Mouse (Mus musculus): ENCODE measurements around the gene Celf1. TPM values are rescaled to one million over a fixed set of nuclear protein-coding genes. Genes with fewer than 3 reads are reported as not detected.

Celf1 gene
- polyA plus RNA-seq, 1 experiment from 2014 or later, result 78.1 TPM

DNA sequence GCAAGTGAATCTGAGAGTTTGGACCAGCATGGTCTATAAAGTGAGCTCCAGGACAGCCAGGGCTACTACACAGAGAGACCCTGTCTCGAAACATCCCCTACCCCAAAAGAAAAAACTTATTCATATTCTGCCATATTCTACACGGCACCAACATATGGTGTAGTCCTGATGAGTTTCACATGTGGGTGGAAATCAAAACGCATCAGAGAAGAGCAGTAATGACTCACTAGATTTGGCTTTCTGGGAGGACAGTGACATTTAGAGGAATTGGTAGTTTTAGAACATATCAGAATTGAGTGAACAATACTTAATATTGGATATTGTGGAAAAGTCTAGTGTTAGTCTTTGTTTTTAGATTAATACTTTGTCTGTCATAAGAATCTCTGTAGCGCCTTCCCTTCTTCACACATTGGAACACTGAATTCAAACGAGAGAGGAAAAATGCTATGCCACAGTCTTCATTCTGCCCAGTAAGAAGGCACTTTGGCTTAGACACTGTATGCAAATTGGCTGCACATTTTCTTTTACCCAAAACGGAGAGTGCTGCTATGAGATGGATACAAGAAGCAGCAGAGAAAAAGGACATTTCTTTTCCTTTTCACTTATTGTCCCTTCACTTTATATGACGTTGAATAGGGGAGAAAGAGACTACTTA is 35.1 kb downstream of the Celf1 start:
- H3K4me3 ChIP-seq (ENCODE audit: low read depth, low read length), result no peak overlapping the region
- no peak overlapping the region for H3K4me2 ChIP-seq
- no peaks in the 10 kb centered on the region for H3K9me3 ChIP-seq (ENCODE audit: control insufficient read depth, low read length)
- no peaks in the 10 kb centered on the region for H3K27me3 ChIP-seq (replicated peaks; ENCODE audit: control insufficient read depth, insufficient read depth, low read length)
- no peak for ATAC-seq (replicated peaks; ENCODE audit: low FRiP score)
- H3K4me1 ChIP-seq (replicated peaks; ENCODE audit: control insufficient read depth, insufficient read depth, low read length), result no peaks in the 10 kb centered on the region
- H3K36me3 ChIP-seq (ENCODE audit: control insufficient read depth, insufficient read depth, low read length), result no peaks in the 10 kb centered on the region; the same call in 1 of the 2 replicates
- WGBS, result 85% methylated on average over 7 of the region's 7 CpGs
- DNase-seq (ENCODE audit: low spot score), result no peak
- no peak overlapping the region for H3K27ac ChIP-seq (ENCODE audit: low read depth, low read length)
- no peak overlapping the region for H3K9ac ChIP-seq (ENCODE audit: low read depth, low read length)

DNA sequence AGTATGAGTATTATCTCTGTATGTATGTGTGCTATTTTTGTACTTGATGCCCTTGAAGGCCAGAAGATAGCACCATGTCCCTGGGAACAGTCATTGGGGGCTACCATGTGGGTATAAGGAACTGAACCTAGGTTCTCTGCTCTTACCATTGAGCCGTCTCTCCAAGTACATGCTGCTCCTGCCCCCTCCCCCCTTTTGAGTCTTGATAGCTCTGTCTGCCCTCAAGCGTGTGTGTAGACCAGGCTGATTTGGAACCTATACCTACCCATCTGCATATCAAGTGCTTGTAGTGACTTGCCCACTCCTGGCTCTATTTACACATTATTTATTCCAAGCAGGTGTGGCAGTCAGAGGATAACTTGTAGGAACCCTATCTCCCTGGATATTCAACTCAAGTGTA is 36.4 kb downstream of the Celf1 start:
- no peaks in the 10 kb centered on the region; the same call in 1 of the 2 replicates for H3K36me3 ChIP-seq (ENCODE audit: control insufficient read depth, insufficient read depth, low read length)
- H3K4me2 ChIP-seq, result no peak overlapping the region
- no peak overlapping the region for H3K4me3 ChIP-seq (ENCODE audit: low read depth, low read length)
- H3K9ac ChIP-seq (ENCODE audit: low read depth, low read length), result no peak overlapping the region
- no peak for DNase-seq (ENCODE audit: low spot score)
- 84% methylated on average over 2 of the region's 2 CpGs for whole genome bisulfite sequencing
- no peak for ATAC-seq (replicated peaks; ENCODE audit: low FRiP score)
- H3K27me3 ChIP-seq (replicated peaks; ENCODE audit: control insufficient read depth, insufficient read depth, low read length), result no peaks in the 10 kb centered on the region
- no peaks in the 10 kb centered on the region for H3K9me3 ChIP-seq (ENCODE audit: control insufficient read depth, low read length)
- H3K4me1 ChIP-seq (replicated peaks; ENCODE audit: control insufficient read depth, insufficient read depth, low read length), result no peaks in the 10 kb centered on the region
- H3K27ac ChIP-seq (ENCODE audit: low read depth, low read length), result no peak overlapping the region

DNA sequence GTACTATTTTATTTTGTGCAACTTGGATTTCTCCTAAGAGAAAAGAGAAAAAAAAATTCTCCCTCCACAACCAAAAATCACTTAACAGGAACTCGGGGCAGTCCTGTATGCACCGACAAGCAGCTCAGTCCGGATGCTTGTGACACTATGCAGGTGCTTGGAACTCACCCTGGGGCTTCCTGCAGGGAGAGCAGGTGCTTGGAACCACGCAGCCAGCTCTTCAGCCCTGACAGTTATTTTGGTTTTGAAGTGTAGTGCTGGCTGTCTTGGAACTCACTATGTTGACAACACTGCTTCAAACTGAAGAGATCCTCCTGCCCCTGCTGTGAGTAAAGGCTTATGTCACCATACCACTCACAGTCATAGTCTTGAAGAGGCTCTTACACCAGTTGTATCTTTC is 37.1 kb downstream of the Celf1 start:
- DNase-seq (ENCODE audit: low spot score) (no peak), ATAC-seq (replicated peaks; ENCODE audit: low FRiP score) (no peak)
- H3K4me2 ChIP-seq, result no peak overlapping the region
- no peaks in the 10 kb centered on the region for H3K36me3 ChIP-seq (ENCODE audit: control insufficient read depth, insufficient read depth, low read length)
- no peak overlapping the region for H3K9ac ChIP-seq (ENCODE audit: low read depth, low read length)
- no peak overlapping the region for H3K4me3 ChIP-seq (ENCODE audit: low read depth, low read length)
- H3K9me3 ChIP-seq (ENCODE audit: control insufficient read depth, low read length), result no peaks in the 10 kb centered on the region
- H3K4me1 ChIP-seq (replicated peaks; ENCODE audit: control insufficient read depth, insufficient read depth, low read length), result no peaks in the 10 kb centered on the region
- H3K27me3 ChIP-seq (replicated peaks; ENCODE audit: control insufficient read depth, insufficient read depth, low read length), result no peaks in the 10 kb centered on the region
- 77% methylated on average over 4 of the region's 4 CpGs for WGBS
- H3K27ac ChIP-seq (ENCODE audit: low read depth, low read length), result no peak overlapping the region

DNA sequence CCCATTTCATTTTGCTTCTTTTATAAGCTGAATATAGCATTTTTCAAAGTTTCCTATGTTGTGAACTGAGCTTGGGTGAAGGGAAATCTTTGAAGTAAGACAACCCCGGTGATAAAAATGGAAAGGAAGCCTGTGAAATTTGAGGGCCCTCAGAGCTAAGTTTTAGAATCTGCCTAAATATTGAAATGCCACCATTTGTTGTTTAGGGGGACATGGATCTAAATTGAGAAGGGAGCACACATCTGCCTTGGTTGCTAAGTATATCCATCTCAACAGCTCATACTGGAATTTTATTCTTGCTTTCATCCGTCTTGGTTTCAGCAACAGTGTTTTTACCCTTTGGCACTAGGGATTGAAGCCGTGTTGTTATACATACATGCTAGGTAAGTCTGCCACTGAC is 45.9 kb downstream of the Celf1 start:
- H3K9ac ChIP-seq (ENCODE audit: low read depth, low read length), result no peak overlapping the region
- H3K27me3 ChIP-seq (replicated peaks; ENCODE audit: control insufficient read depth, insufficient read depth, low read length), result no peaks in the 10 kb centered on the region
- no peak overlapping the region for H3K4me2 ChIP-seq
- H3K36me3 ChIP-seq (ENCODE audit: control insufficient read depth, insufficient read depth, low read length), result no peaks in the 10 kb centered on the region
- 0 out of 2 replicates have a peak, but pooled peaks cover 4% of the 10 kb centered on the region for H3K4me1 ChIP-seq (replicated peaks; ENCODE audit: control insufficient read depth, insufficient read depth, low read length)
- DNase-seq (ENCODE audit: low spot score) (no peak), ATAC-seq (replicated peaks; ENCODE audit: low FRiP score) (no peak)
- H3K27ac ChIP-seq (ENCODE audit: low read depth, low read length), result no peak overlapping the region
- no peaks in the 10 kb centered on the region for H3K9me3 ChIP-seq (ENCODE audit: control insufficient read depth, low read length)
- H3K4me3 ChIP-seq (ENCODE audit: low read depth, low read length), result no peak overlapping the region
- 85% methylated on average over 3 of the region's 3 CpGs for WGBS

DNA sequence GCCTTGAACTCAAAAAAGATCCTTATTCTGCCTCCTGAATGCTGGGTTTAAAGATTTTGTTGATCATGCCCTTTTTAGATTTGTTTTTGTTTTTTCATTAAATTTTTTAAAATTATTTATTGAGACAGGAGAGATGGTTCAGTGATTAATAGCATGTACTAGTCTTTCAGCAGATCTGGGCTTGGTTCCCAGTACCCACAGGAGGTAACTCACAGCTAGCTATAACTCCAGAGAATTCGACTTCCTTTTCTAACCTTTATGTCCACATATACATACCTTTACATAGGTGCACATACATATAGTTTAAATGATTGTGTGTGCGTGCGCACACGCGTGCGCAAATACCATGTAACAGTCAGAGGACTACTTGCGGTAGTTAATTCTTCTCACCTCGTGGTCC is 68.4 kb downstream of the Celf1 start:
- Histone ChIP-seq H3K27ac (ENCODE audit: low read depth, low read length) (no peak overlapping the region), H3K9me3 (ENCODE audit: control insufficient read depth, low read length) (no peaks in the 10 kb centered on the region), H3K4me2 (no peak overlapping the region), H3K4me1 (replicated peaks; ENCODE audit: control insufficient read depth, insufficient read depth, low read length) (no peaks in the 10 kb centered on the region), H3K36me3 (ENCODE audit: control insufficient read depth, insufficient read depth, low read length) (peaks cover 60% of the 10 kb centered on the region), H3K4me3 (ENCODE audit: low read depth, low read length) (no peak overlapping the region), H3K9ac (ENCODE audit: low read depth, low read length) (no peak overlapping the region), H3K27me3 (replicated peaks; ENCODE audit: control insufficient read depth, insufficient read depth, low read length) (no peaks in the 10 kb centered on the region)
- ATAC-seq (replicated peaks; ENCODE audit: low FRiP score) (no peak), DNase-seq (ENCODE audit: low spot score) (no peak)
- 96% methylated on average over 8 of the region's 8 CpGs for WGBS

DNA sequence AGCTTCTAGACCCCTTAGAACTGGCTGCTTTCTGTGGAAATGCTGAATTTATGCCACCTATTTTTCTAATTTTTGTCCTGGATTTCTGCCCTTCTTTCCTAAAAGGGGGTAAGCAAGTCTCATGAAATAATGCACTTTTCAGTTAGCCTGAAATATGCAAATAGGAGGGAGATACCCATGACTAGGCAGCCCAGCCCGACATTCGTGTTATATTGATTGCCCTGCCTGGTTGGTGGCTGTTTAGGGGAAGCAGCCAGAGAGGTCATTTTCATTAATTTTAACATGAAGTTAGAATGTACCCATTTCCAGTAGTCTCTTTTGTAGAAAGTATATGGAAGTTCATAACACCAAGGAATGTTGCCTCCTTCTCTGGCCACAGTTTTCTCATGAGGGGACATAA is 73.7 kb downstream of the Celf1 start:
- Histone ChIP-seq H3K27me3 (replicated peaks; ENCODE audit: control insufficient read depth, insufficient read depth, low read length) (no peaks in the 10 kb centered on the region), H3K9me3 (ENCODE audit: control insufficient read depth, low read length) (no peaks in the 10 kb centered on the region), H3K36me3 (ENCODE audit: control insufficient read depth, insufficient read depth, low read length) (peaks cover 52% of the 10 kb centered on the region), H3K4me1 (replicated peaks; ENCODE audit: control insufficient read depth, insufficient read depth, low read length) (no peaks in the 10 kb centered on the region; the same call in 1 of the 2 replicates), H3K9ac (ENCODE audit: low read depth, low read length) (no peak overlapping the region), H3K4me2 (no peak overlapping the region), H3K4me3 (ENCODE audit: low read depth, low read length) (no peak overlapping the region), H3K27ac (ENCODE audit: low read depth, low read length) (no peak overlapping the region)
- WGBS, result 84% methylated on average over 2 of the region's 2 CpGs
- DNase-seq (ENCODE audit: low spot score), result no peak
- ATAC-seq (replicated peaks; ENCODE audit: low FRiP score), result no peak

DNA sequence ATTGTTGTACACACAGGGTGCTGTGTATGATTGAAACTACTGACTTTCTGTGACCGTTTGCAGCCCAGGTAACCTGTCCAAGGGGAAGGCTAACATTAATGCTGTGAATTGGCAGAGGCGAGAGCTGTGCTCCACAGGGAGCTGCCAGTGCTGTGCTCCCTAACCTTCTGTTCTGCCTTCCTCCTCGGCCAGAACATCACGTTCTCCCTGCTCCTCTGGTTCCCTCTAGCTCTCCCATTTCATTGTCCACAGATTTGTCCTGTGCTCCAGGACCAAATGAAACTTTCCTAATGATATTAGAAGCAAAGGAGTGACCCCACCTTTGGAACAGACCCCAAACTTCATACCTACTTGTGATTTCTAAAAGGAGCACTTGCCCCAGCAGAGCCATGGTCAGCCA is 75.2 kb downstream of the Celf1 start:
- H3K9me3 ChIP-seq (ENCODE audit: control insufficient read depth, low read length), result no peaks in the 10 kb centered on the region
- H3K4me1 ChIP-seq (replicated peaks; ENCODE audit: control insufficient read depth, insufficient read depth, low read length), result no peaks in the 10 kb centered on the region; the same call in 1 of the 2 replicates
- no peak overlapping the region for H3K4me3 ChIP-seq (ENCODE audit: low read depth, low read length)
- no peak overlapping the region for H3K27ac ChIP-seq (ENCODE audit: low read depth, low read length)
- peak; percentile 18 for DNase-seq (ENCODE audit: low spot score)
- H3K9ac ChIP-seq (ENCODE audit: low read depth, low read length), result no peak overlapping the region
- H3K4me2 ChIP-seq, result no peak overlapping the region
- H3K36me3 ChIP-seq (ENCODE audit: control insufficient read depth, insufficient read depth, low read length), result peaks cover 48% of the 10 kb centered on the region
- no peaks in the 10 kb centered on the region for H3K27me3 ChIP-seq (replicated peaks; ENCODE audit: control insufficient read depth, insufficient read depth, low read length)
- WGBS, result 88% methylated on average over 4 of the region's 4 CpGs
- ATAC-seq (replicated peaks; ENCODE audit: low FRiP score), result no peak

DNA sequence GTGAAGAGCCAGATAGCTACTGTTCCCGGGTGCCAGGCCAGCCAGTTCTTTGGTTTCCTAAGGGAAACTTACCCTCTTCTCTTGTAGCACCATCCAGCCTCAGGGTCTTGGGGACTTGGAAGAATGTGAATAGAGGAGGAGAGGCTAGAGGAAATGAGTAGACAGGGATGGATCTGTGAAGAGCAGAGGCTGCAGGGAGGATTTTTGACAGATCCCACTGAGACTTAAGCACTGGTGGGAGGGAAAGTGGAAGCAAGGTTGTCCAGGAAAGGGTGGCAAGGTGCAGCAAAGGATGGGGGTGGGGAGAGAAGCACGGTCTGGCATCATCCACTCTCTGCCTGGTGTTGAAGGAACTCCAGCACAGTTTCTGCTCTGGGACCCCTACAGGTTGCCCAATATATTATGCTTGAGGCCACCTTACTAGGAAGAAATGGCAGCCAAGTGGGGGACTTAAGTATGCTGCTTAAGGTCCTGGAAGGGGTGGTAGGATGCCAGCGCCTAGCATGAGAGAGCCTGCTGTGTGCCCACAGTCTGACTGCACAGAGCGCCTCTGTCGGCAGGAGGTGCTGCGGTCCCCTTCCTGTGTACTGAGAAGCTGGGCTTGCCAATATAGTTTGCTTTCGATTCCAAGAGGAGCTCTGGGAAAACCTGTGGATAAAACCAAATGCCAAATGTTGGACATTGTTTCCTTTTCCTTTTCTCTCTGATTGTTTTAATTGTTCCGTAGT is 78.0 kb downstream of the Celf1 start:
- no peak for DNase-seq (ENCODE audit: low spot score)

DNA sequence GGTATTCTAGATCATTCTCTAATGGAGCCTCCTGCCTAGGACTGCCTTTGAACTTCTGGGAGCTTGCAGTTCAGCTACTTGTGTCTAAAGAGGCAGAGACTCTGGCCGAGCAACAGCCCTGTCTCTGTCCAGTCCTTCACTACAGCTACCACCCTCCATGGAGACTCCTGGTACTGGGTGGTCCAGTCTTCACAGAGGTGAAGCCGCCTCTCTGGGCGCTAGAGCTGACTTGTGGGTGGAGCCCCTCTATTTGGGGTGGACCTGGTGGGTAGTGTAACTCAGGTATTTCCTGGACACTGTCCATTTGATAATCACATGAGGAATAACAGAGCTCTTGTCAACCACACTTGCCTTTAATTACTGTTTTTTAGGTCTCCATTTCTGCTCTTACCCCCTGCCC is 79.7 kb downstream of the Celf1 start:
- Histone ChIP-seq H3K4me2 (no peak overlapping the region), H3K9ac (ENCODE audit: low read depth, low read length) (no peak overlapping the region), H3K4me3 (ENCODE audit: low read depth, low read length) (no peak overlapping the region), H3K36me3 (ENCODE audit: control insufficient read depth, insufficient read depth, low read length) (peaks cover 29% of the 10 kb centered on the region), H3K4me1 (replicated peaks; ENCODE audit: control insufficient read depth, insufficient read depth, low read length) (no peaks in the 10 kb centered on the region; the same call in 1 of the 2 replicates), H3K27me3 (replicated peaks; ENCODE audit: control insufficient read depth, insufficient read depth, low read length) (no peaks in the 10 kb centered on the region), H3K9me3 (ENCODE audit: control insufficient read depth, low read length) (no peaks in the 10 kb centered on the region), H3K27ac (ENCODE audit: low read depth, low read length) (no peak overlapping the region)
- no peak for ATAC-seq (replicated peaks; ENCODE audit: low FRiP score)
- 93% methylated on average over 3 of the region's 3 CpGs for WGBS
- no peak for DNase-seq (ENCODE audit: low spot score)

More for the DNA sequence above, 78.0 kb downstream of the Celf1 start:
- Histone ChIP-seq H3K9me3 (ENCODE audit: control insufficient read depth, low read length) (no peaks in the 10 kb centered on the region), H3K4me3 (ENCODE audit: low read depth, low read length) (no peak overlapping the region), H3K27ac (ENCODE audit: low read depth, low read length) (no peak overlapping the region), H3K4me1 (replicated peaks; ENCODE audit: control insufficient read depth, insufficient read depth, low read length) (no peaks in the 10 kb centered on the region; the same call in 1 of the 2 replicates), H3K27me3 (replicated peaks; ENCODE audit: control insufficient read depth, insufficient read depth, low read length) (no peaks in the 10 kb centered on the region), H3K9ac (ENCODE audit: low read depth, low read length) (no peak overlapping the region), H3K36me3 (ENCODE audit: control insufficient read depth, insufficient read depth, low read length) (peaks cover 38% of the 10 kb centered on the region), H3K4me2 (no peak overlapping the region)
- 88% methylated on average over 8 of the region's 8 CpGs for WGBS
- no peak for ATAC-seq (replicated peaks; ENCODE audit: low FRiP score)

All from liver, embryonic 11.5 days (tissue).